Mouse (Mus musculus) CH12.LX (cell line): ENCODE data around the gene Bhlhe40. TPM values are rescaled to one million over a fixed set of nuclear protein-coding genes. Genes with fewer than 3 reads are reported as not detected.

Experiments
- DNase-seq: peaks from one replicate; pipeline ENCODE4 v3.0.0-alpha.2; 2013; ENCODE audit errors: extremely low read depth
- H3K27ac ChIP-seq: 2 replicates; pipeline ENCODE4 v1.5.1; 2012; ENCODE audit warnings: low read depth, mild to moderate bottlenecking, control low read depth, moderate library complexity; ENCODE audit not compliant: insufficient read depth
- H3K27me3 ChIP-seq: replicated peaks from 2 replicates; pipeline ENCODE3; 2012; ENCODE audit warnings: inconsistent platforms
- H3K36me3 ChIP-seq, 2 experiments: replicated peaks in 1 of 2; 2 replicates each; pipeline versions ENCODE3 to v1.6.1; 2012; ENCODE audit warnings: inconsistent platforms in 1 of 2, low read length in 1 of 2, mild to moderate bottlenecking in 1 of 2, mixed read lengths in 1 of 2, moderate library complexity in 1 of 2; ENCODE audit not compliant: control insufficient read depth in 1 of 2, insufficient read depth in 1 of 2
- H3K4me1 ChIP-seq, 2 experiments: 2 replicates each; pipeline ENCODE4 v1.6.1; 2012; ENCODE audit warnings: inconsistent platforms in 1 of 2, moderate library complexity in 1 of 2; ENCODE audit not compliant: insufficient read depth in 2 of 2, control insufficient read depth in 1 of 2
- H3K4me2 ChIP-seq: 2 replicates; pipeline ENCODE4 v1.6.1; 2012; ENCODE audit warnings: low read depth, mild to moderate bottlenecking, control low read depth; ENCODE audit not compliant: poor library complexity, insufficient read depth, severe bottlenecking
- H3K4me3 ChIP-seq, 3 experiments: fragments of 150-350 bp in 1 of 3; sonication (generic) in 1 of 3; replicated peaks in 1 of 3; 2 replicates each; pipeline versions ENCODE3 to v1.5.1; 2011 to 2012; ENCODE audit warnings: low read depth in 2 of 3, low read length in 2 of 3, mild to moderate bottlenecking in 2 of 3, moderate library complexity in 2 of 3, control low read depth in 1 of 3, improper control_type of control experiment in 1 of 3, inconsistent platforms in 1 of 3, mixed read lengths in 1 of 3; ENCODE audit not compliant: poor library complexity in 1 of 3
- H3K79me2 ChIP-seq: replicated peaks from 2 replicates; pipeline ENCODE4 v1.6.1; 2012; ENCODE audit warnings: mild to moderate bottlenecking, moderate library complexity; ENCODE audit not compliant: control insufficient read depth, poor library complexity, insufficient read depth, severe bottlenecking; ENCODE audit errors: extremely low read depth
- H3K9ac ChIP-seq: 2 replicates; pipeline ENCODE4 v1.6.1; 2012; ENCODE audit warnings: low read depth, mild to moderate bottlenecking, control low read depth, moderate library complexity; ENCODE audit not compliant: insufficient read depth
- H3K9me3 ChIP-seq: replicated peaks from 2 replicates; pipeline ENCODE3; 2012; ENCODE audit warnings: low read length, inconsistent platforms, mixed read lengths
- BHLHE40 ChIP-seq: IDR thresholded peaks from 2 replicates; pipeline ENCODE4 v1.6.1; 2011; ENCODE audit warnings: mild to moderate bottlenecking, low read depth, low read length, improper control_type of control experiment
- CHD1 ChIP-seq: IDR thresholded peaks from 2 replicates; pipeline ENCODE4 v1.6.1; 2012; ENCODE audit warnings: low read depth, low read length, improper control_type of control experiment, inconsistent platforms
- CHD2 ChIP-seq: IDR thresholded peaks from 2 replicates; pipeline ENCODE4 v1.6.1; 2011; ENCODE audit warnings: low read length, improper control_type of control experiment
- CTCF ChIP-seq, 2 experiments: IDR thresholded peaks in 1 of 2; conservative IDR thresholded peaks in 1 of 2; 2 replicates each; pipeline ENCODE4 v1.5.1; 2011 to 2012; ENCODE audit warnings: low read depth in 2 of 2, low read length in 2 of 2, improper control_type of control experiment in 1 of 2, inconsistent platforms in 1 of 2, mild to moderate bottlenecking in 1 of 2, moderate library complexity in 1 of 2
- E2F4 ChIP-seq: IDR thresholded peaks from 2 replicates; pipeline ENCODE4 v1.6.1; 2011; ENCODE audit warnings: low read depth, low read length, improper control_type of control experiment; ENCODE audit not compliant: insufficient replicate concordance
- ELF1 ChIP-seq: IDR thresholded peaks from 2 replicates; pipeline ENCODE4 v1.6.1; 2014; ENCODE audit warnings: low read depth, mild to moderate bottlenecking, inconsistent platforms, low read length, improper control_type of control experiment
- EP300 ChIP-seq: IDR thresholded peaks from 2 replicates; pipeline ENCODE4 v1.6.1; 2011; ENCODE audit warnings: low read length, improper control_type of control experiment
- ETS1 ChIP-seq: conservative IDR thresholded peaks from 2 replicates; pipeline ENCODE4 v1.6.1; 2012; ENCODE audit warnings: low read depth, mild to moderate bottlenecking, inconsistent platforms, low read length, improper control_type of control experiment, moderate library complexity
- GABPA ChIP-seq: IDR thresholded peaks from 2 replicates; pipeline ENCODE4 v1.6.1; 2012; ENCODE audit warnings: low read depth, low read length, improper control_type of control experiment, inconsistent platforms; ENCODE audit not compliant: insufficient replicate concordance
- HCFC1 ChIP-seq: IDR thresholded peaks from 2 replicates; pipeline ENCODE4 v1.6.1; 2012; ENCODE audit warnings: low read depth, mild to moderate bottlenecking, inconsistent platforms, low read length, improper control_type of control experiment
- IRF4 ChIP-seq: IDR thresholded peaks from 2 replicates; pipeline ENCODE4 v1.6.1; 2014; ENCODE audit warnings: low read depth, mild to moderate bottlenecking, inconsistent platforms, low read length, improper control_type of control experiment
- JUN ChIP-seq: IDR thresholded peaks from 2 replicates; pipeline ENCODE4 v1.6.1; 2011; ENCODE audit warnings: low read depth, mild to moderate bottlenecking, low read length, improper control_type of control experiment, moderate library complexity; ENCODE audit not compliant: insufficient read depth
- JUND ChIP-seq: conservative IDR thresholded peaks from 2 replicates; pipeline ENCODE4 v1.6.1; 2011; ENCODE audit warnings: low read depth, low read length, improper control_type of control experiment
- KAT2A ChIP-seq: IDR thresholded peaks from 2 replicates; pipeline ENCODE4 v1.6.1; 2012; ENCODE audit warnings: low read length, improper control_type of control experiment, inconsistent platforms; ENCODE audit not compliant: insufficient replicate concordance
- MAFK ChIP-seq: IDR thresholded peaks from 2 replicates; pipeline ENCODE4 v1.6.1; 2011; ENCODE audit warnings: low read length, improper control_type of control experiment; ENCODE audit not compliant: insufficient replicate concordance
- MAX ChIP-seq: IDR thresholded peaks from 2 replicates; pipeline ENCODE4 v1.6.1; 2011; ENCODE audit warnings: low read length, improper control_type of control experiment
- MAZ ChIP-seq: IDR thresholded peaks from 2 replicates; pipeline ENCODE4 v1.6.1; 2012; ENCODE audit warnings: low read depth, mild to moderate bottlenecking, inconsistent platforms, low read length, improper control_type of control experiment, moderate library complexity
- MEF2A ChIP-seq: IDR thresholded peaks from 2 replicates; pipeline ENCODE4 v1.6.1; 2014; ENCODE audit warnings: low read depth, mild to moderate bottlenecking, inconsistent platforms, low read length, improper control_type of control experiment, borderline replicate concordance
- MXI1 ChIP-seq: IDR thresholded peaks from 2 replicates; pipeline ENCODE4 v1.6.1; 2011; ENCODE audit warnings: mild to moderate bottlenecking, low read depth, low read length, improper control_type of control experiment
- MYC ChIP-seq: IDR thresholded peaks from 2 replicates; pipeline ENCODE4 v1.6.1; 2011; ENCODE audit warnings: low read depth, mild to moderate bottlenecking, improper control_type of control experiment, low read length
- NELFE ChIP-seq: IDR thresholded peaks from 2 replicates; pipeline ENCODE4 v1.6.1; 2011; ENCODE audit warnings: low read depth, low read length, improper control_type of control experiment
- NRF1 ChIP-seq: IDR thresholded peaks from 2 replicates; pipeline ENCODE4 v1.6.1; 2014; ENCODE audit warnings: low read depth, mild to moderate bottlenecking, inconsistent platforms, low read length, improper control_type of control experiment, moderate library complexity
- PAX5 ChIP-seq: IDR thresholded peaks from 2 replicates; pipeline ENCODE4 v1.6.1; 2012; ENCODE audit warnings: low read length, inconsistent platforms, mixed read lengths
- POLR2A ChIP-seq: IDR thresholded peaks from 2 replicates; pipeline ENCODE4 v1.6.1; 2011; ENCODE audit warnings: low read depth, mild to moderate bottlenecking, improper control_type of control experiment, low read length
- POLR2AphosphoS2 ChIP-seq: IDR thresholded peaks from 2 replicates; pipeline ENCODE4 v1.6.1; 2011; ENCODE audit warnings: low read depth, low read length, improper control_type of control experiment
- RAD21 ChIP-seq: IDR thresholded peaks from 2 replicates; pipeline ENCODE4 v1.6.1; 2011; ENCODE audit warnings: low read depth, mild to moderate bottlenecking, low read length, improper control_type of control experiment, moderate library complexity
- RCOR1 ChIP-seq: conservative IDR thresholded peaks from 2 replicates; pipeline ENCODE4 v1.6.1; 2012; ENCODE audit warnings: low read depth, mild to moderate bottlenecking, inconsistent platforms, low read length, improper control_type of control experiment
- SIN3A ChIP-seq: IDR thresholded peaks from 2 replicates; pipeline ENCODE4 v1.6.1; 2012; ENCODE audit warnings: low read length, improper control_type of control experiment, inconsistent platforms
- SMC3 ChIP-seq: IDR thresholded peaks from 2 replicates; pipeline ENCODE4 v1.6.1; 2011; ENCODE audit warnings: low read depth, low read length, improper control_type of control experiment
- TBP ChIP-seq: conservative IDR thresholded peaks from 2 replicates; pipeline ENCODE4 v1.6.1; 2011; ENCODE audit warnings: low read depth, low read length, improper control_type of control experiment
- TCF12 ChIP-seq: IDR thresholded peaks from 2 replicates; pipeline ENCODE4 v1.6.1; 2014; ENCODE audit warnings: low read depth, mild to moderate bottlenecking, inconsistent platforms, low read length, improper control_type of control experiment
- UBTF ChIP-seq: IDR thresholded peaks from 2 replicates; pipeline ENCODE4 v1.6.1; 2012; ENCODE audit warnings: low read depth, mild to moderate bottlenecking, inconsistent platforms, low read length, improper control_type of control experiment, moderate library complexity
- USF1 ChIP-seq: IDR thresholded peaks from 2 replicates; pipeline ENCODE4 v1.6.1; 2014; ENCODE audit warnings: low read depth, mild to moderate bottlenecking, inconsistent platforms, low read length, improper control_type of control experiment
- USF2 ChIP-seq: conservative IDR thresholded peaks from 2 replicates; pipeline ENCODE4 v1.6.1; 2011; ENCODE audit warnings: low read depth, low read length, improper control_type of control experiment
- ZC3H11A ChIP-seq: IDR thresholded peaks from 2 replicates; pipeline ENCODE4 v1.6.1; 2012; ENCODE audit warnings: low read depth, mild to moderate bottlenecking, inconsistent platforms, low read length, improper control_type of control experiment
- ZKSCAN1 ChIP-seq: IDR thresholded peaks from 2 replicates; pipeline ENCODE4 v1.6.1; 2012; ENCODE audit warnings: low read depth, inconsistent platforms, low read length, improper control_type of control experiment, borderline replicate concordance
- ZMIZ1 ChIP-seq: IDR thresholded peaks from 2 replicates; pipeline ENCODE4 v1.6.1; 2012; ENCODE audit warnings: low read depth, mild to moderate bottlenecking, inconsistent platforms, low read length, improper control_type of control experiment
- ZNF384 ChIP-seq: IDR thresholded peaks from 2 replicates; pipeline ENCODE4 v1.6.1; 2012; ENCODE audit warnings: low read depth, low read length, improper control_type of control experiment, inconsistent platforms
- dilution Hi-C: fragments of 300-500 bp; cut with MboI; formaldehyde crosslinking; loops from 2 replicates; pipeline ENCODE4 v1.14.3; 2020; ENCODE audit warnings: low sequenced_read_pairs; ENCODE audit not compliant: extremely low pct_unique_long_range_greater_than_20kb, extremely low pct_ligation_motif_present
- in situ Hi-C: fragments of 300-500 bp; cut with MboI; formaldehyde crosslinking; loops from 3 replicates; pipeline ENCODE4 v1.14.3; 2019; ENCODE audit warnings: low sequenced_read_pairs, low pct_ligation_motif_present, low pct_unique_long_range_greater_than_20kb, mixed read lengths
- polyA plus RNA-seq: library from polyadenylated mRNA; unstranded; fragments of >175 nt; gene quantifications from 2 replicates; pipeline ENCODE4 v1.2.1, GENCODE M21; 2012; ENCODE audit warnings: low read depth; ENCODE audit not compliant: insufficient read length
- total RNA-seq, 2 experiments: library from RNA; depleted of rRNA; stranded (reverse); fragments of 300-350 nt in 1 of 2; fragments of >200 nt in 1 of 2; gene quantifications; 2 replicates each; pipeline ENCODE4 v1.2.3; 2012 to 2014

Bhlhe40 gene
- total and polyA plus RNA-seq, 3 experiments = 55.4 to 130 (median 117) TPM

GRCm38 (mm10) chr6:108658416-108659201, 1.8 kb upstream of the Bhlhe40 start:
- dilution Hi-C loops = no loop called here
- peak; percentile 85 for DNase-seq
- H3K36me3 ChIP-seq = peaks cover 2 to 12% of the 10 kb centered on the region in 2 experiments

GRCm38 (mm10) chr6:108659221-108659725, 1.2 kb upstream of the Bhlhe40 start:
- Histone ChIP-seq H3K27me3 (no peaks in the 10 kb centered on the region), H3K9me3 (no peaks in the 10 kb centered on the region), H3K4me1 (peaks cover 5 to 19% of the 10 kb centered on the region in 2 experiments; a peak in 3 of 4 replicates), H3K4me2 (peak overlapping the region; percentile 66; the same call in 1 of the 2 replicates), H3K79me2 (peaks cover 33% of the 10 kb centered on the region), H3K9ac (peak overlapping the region; percentile 79), H3K4me3 (peak overlapping the region; percentile 34 to 83 (median 62)), H3K36me3 (peaks cover 3 to 14% of the 10 kb centered on the region in 2 experiments), H3K27ac (peak overlapping the region; percentile 97)
- TF ChIP-seq RAD21 (no peak; the same call in none of the 2 replicates), CTCF (conservative IDR thresholded peaks at IDR 0.05 in 1 of 2, IDR thresholded peaks at IDR 0.05 in 1 of 2; ENCODE audit: low read depth in 2 of 2, low read length in 2 of 2) (peak in 1 of 2 experiments; percentile 7; a peak in 1 of 4 replicates), RCOR1 (0 out of 2 replicates have a peak, but pooled peaks have one; percentile 5), GABPA (no peak), MAZ (peak; percentile 50; the same call in 1 of the 2 replicates), TCF12 (0 out of 2 replicates have a peak, but pooled peaks have one; percentile 44), ETS1 (no peak), USF1 (peak; percentile 42), BHLHE40 (peak; percentile 88), SMC3 (0 out of 2 replicates have a peak, but pooled peaks have one; percentile 7), ZC3H11A (no peak), TBP (no peak), UBTF (peak; percentile 89; the same call in 1 of the 2 replicates)
- dilution Hi-C loops = no loop called here
- DNase-seq = no peak
- in situ Hi-C loops = no loop called here

More at GRCm38 (mm10) chr6:108658416-108659201, 1.8 kb upstream of the Bhlhe40 start:
- in situ Hi-C loops = no loop called here
- Histone ChIP-seq H3K9me3 (no peaks in the 10 kb centered on the region), H3K27ac (peak overlapping the region; percentile 97), H3K4me3 (peak overlapping the region; percentile 40 to 83 (median 62)), H3K27me3 (no peaks in the 10 kb centered on the region), H3K9ac (peak overlapping the region; percentile 79), H3K4me1 (peaks cover 5 to 18% of the 10 kb centered on the region in 2 experiments; a peak in 3 of 4 replicates), H3K4me2 (peak overlapping the region; percentile 66), H3K79me2 (peaks cover 29% of the 10 kb centered on the region)
- TF ChIP-seq MAX (peak; percentile 72), HCFC1 (peak; percentile 40), NRF1 (peak; percentile 42; the same call in 1 of the 2 replicates), GABPA (no peak), TBP (0 out of 2 replicates have a peak, but pooled peaks have one; percentile 42), BHLHE40 (peak; percentile 93), CTCF (conservative IDR thresholded peaks at IDR 0.05 in 1 of 2, IDR thresholded peaks at IDR 0.05 in 1 of 2; ENCODE audit: low read depth in 2 of 2, low read length in 2 of 2) (no peak; a peak in 1 of 4 replicates), E2F4 (0 out of 2 replicates have a peak, but pooled peaks have one; percentile 11), JUN (peak; percentile 86), SMC3 (peak; percentile 48), ELF1 (peak; percentile 74), USF2 (no peak), ZKSCAN1 (no peak), ZNF384 (peak; percentile 38; the same call in 1 of the 2 replicates), MAZ (peak; percentile 94), PAX5 (no peak), POLR2AphosphoS2 (no peak; the same call in 1 of the 2 replicates), MXI1 (0 out of 2 replicates have a peak, but pooled peaks have one; percentile 73), CHD2 (peak; percentile 96), MEF2A (peak; percentile 97), MAFK (0 out of 2 replicates have a peak, but pooled peaks have one; percentile 55), IRF4 (peak; percentile 99), ETS1 (peak; percentile 93), SIN3A (peak; percentile 94), JUND (peak; percentile 77), MYC (no peak; the same call in 1 of the 2 replicates), KAT2A (0 out of 2 replicates have a peak, but pooled peaks have one; percentile 43), RAD21 (peak; percentile 33), RCOR1 (peak; percentile 72), POLR2A (peak; percentile 15; the same call in 1 of the 2 replicates), EP300 (peak; percentile 96), ZC3H11A (no peak), CHD1 (no peak; the same call in none of the 2 replicates), UBTF (no peak), TCF12 (peak; percentile 98), ZMIZ1 (peak; percentile 68), NELFE (peak; percentile 64), USF1 (no peak)
